Mouse (Mus musculus) hindbrain, embryonic 15.5 days (tissue): ENCODE data around the gene Gm3194. TPM values are rescaled to one million over a fixed set of nuclear protein-coding genes. Genes with fewer than 3 reads are reported as not detected.
A peak's percentile ranks its signal among the peaks of the same experiment; 100 is the strongest.
"Not testable (repeated sequence)": the region's sequence is repeated elsewhere in the genome, so short reads cannot be mapped to it uniquely, and the experiment has no call there.

ENCODE experiments used
- ATAC-seq: fragments of 200-750 bp; cut with Nextera tagmentation; 2 replicates; pipeline ENCODE4 v1.8.0; 2017; ENCODE audit warnings: low read depth, moderate number of reproducible peaks, moderate TSS enrichment; ENCODE audit not compliant: low FRiP score
- H3K27ac ChIP-seq: fragments of 300-500 bp; sonication (generic); replicated peaks from 2 replicates; pipeline ENCODE4 v1.5.1; 2015; ENCODE audit warnings: mild to moderate bottlenecking, inconsistent platforms
- H3K27me3 ChIP-seq: fragments of 300-500 bp; sonication (generic); 2 replicates; pipeline ENCODE4 v1.6.1; 2015; ENCODE audit warnings: control low read depth, inconsistent platforms
- H3K36me3 ChIP-seq: fragments of 300-500 bp; sonication (generic); 2 replicates; pipeline ENCODE4 v1.6.1; 2015; ENCODE audit warnings: control low read depth, inconsistent platforms
- H3K4me1 ChIP-seq: fragments of 300-500 bp; sonication (generic); replicated peaks from 2 replicates; pipeline ENCODE4 v1.6.1; 2015; ENCODE audit warnings: control low read depth, inconsistent platforms
- H3K4me2 ChIP-seq: fragments of 300-500 bp; sonication (generic); 2 replicates; pipeline ENCODE4 v1.6.1; 2015; ENCODE audit warnings: moderate library complexity, mild to moderate bottlenecking, inconsistent platforms
- H3K4me3 ChIP-seq: fragments of 300-500 bp; sonication (generic); 2 replicates; pipeline ENCODE4 v1.5.1; 2015; ENCODE audit warnings: mild to moderate bottlenecking, inconsistent platforms
- H3K9ac ChIP-seq: fragments of 300-500 bp; sonication (generic); 2 replicates; pipeline ENCODE4 v1.6.1; 2015; ENCODE audit warnings: inconsistent platforms
- H3K9me3 ChIP-seq: fragments of 300-500 bp; sonication (generic); 2 replicates; pipeline ENCODE4 v1.6.1; 2016; ENCODE audit warnings: control low read depth, inconsistent platforms
- WGBS: fragments of 180-500 bp; shearing (Covaris S2); methylation state at CpG from one replicate; pipeline ENCODE4 v1.1.7; 2015; 5-methylcytosine and 5-hydroxymethylcytosine counted together
- polyA plus RNA-seq: library from polyadenylated mRNA; unstranded; fragments of >200 nt; fragmentation: Nextera tagmentation; extraction: Ambion mirVana; gene quantifications from 2 replicates; pipeline ENCODE4 v1.2.1, GENCODE M21; 2015

Gm3194 gene
- 2.7 and 3.6 TPM in 2 replicates for polyA plus RNA-seq

- not testable (repeated sequence) for ATAC-seq, H3K27ac ChIP-seq, H3K4me3 ChIP-seq, H3K27me3 ChIP-seq, H3K9me3 ChIP-seq, H3K36me3 ChIP-seq, H3K4me2 ChIP-seq, H3K4me1 ChIP-seq, H3K9ac ChIP-seq
- no CpG with 5 or more reads among the region's 3 CpGs for WGBS
These were observed at the start of gene Gm3194 for GRCm38 (mm10) chr14:5455367-5455766. Gene Gm3194 (minus strand): TSS chr14:5455467.

DNA sequence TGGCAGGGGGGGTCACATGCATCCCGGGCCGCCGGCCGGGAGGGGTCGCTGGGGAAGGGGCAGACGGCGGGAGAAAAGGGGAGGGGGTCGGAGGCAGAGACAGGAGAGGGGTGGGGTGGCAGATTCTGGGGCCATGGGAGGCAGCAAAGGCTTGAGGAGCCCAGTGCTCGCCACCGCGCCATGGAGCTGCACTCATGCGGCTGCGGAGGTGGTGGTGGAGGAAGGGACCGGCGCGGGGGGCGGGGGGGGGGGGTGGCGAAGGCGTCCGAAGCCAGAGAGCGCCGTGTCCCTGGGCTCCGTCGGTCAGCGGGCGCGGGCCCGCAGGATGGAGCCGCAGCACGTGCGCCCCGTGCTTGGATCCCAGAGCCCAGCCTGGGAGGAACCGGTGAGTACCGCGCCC is 46.1 kb upstream of the Gm3194 start, which contains the start of gene Gm3488:
TSS of gene Gm3488 (plus strand) at position 301 of the 400 bp plus-strand sequence.
- no CpG with 5 or more reads among the region's 35 CpGs for WGBS

DNA sequence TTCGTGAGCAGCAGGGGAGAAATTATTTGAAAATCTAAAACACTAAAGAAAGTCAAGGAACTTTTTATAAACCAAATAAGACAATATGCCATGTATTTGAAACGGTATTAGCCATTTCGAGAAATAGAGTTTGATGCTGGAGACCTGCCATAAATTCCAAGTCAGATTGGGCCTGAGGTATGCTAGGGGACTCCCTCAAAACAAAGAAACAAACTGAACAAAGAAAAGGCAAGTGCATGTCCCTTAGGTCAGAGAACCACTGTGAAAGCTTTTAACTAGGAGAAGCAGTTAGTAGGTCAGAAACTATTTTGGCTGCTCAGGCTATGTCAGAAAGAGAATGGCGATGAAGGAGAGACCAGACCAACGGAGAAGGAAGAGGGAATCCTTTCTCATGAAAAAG is 28.6 kb upstream of the Gm3194 start, which contains the start of gene Gm3187:
TSS of gene Gm3187 (plus strand) at position 301 of the 400 bp plus-strand sequence.
- not testable (repeated sequence) for H3K27ac ChIP-seq, H3K4me3 ChIP-seq, H3K9ac ChIP-seq, H3K36me3 ChIP-seq, H3K4me1 ChIP-seq, H3K4me2 ChIP-seq, H3K27me3 ChIP-seq, H3K9me3 ChIP-seq, ATAC-seq
- WGBS, result 87% methylated on average over 4 of the region's 5 CpGs

More for the DNA sequence above, 46.1 kb upstream of the Gm3194 start, which contains the start of gene Gm3488:
- not testable (repeated sequence) for H3K4me3 ChIP-seq, ATAC-seq, H3K27ac ChIP-seq, H3K27me3 ChIP-seq, H3K9me3 ChIP-seq, H3K9ac ChIP-seq, H3K4me1 ChIP-seq, H3K4me2 ChIP-seq, H3K36me3 ChIP-seq

GRCm38 (mm10) chr14:5477730-5478129 is 22.5 kb upstream of the Gm3194 start, which contains the start of gene Gm8246:
Gene Gm8246 (minus strand): TSS chr14:5477830.
- H3K9me3 ChIP-seq, H3K36me3 ChIP-seq, H3K27me3 ChIP-seq, H3K4me2 ChIP-seq, H3K27ac ChIP-seq, H3K9ac ChIP-seq, H3K4me3 ChIP-seq, H3K4me1 ChIP-seq, ATAC-seq: not testable (repeated sequence)
- no CpG with 5 or more reads among the region's 3 CpGs for WGBS

DNA sequence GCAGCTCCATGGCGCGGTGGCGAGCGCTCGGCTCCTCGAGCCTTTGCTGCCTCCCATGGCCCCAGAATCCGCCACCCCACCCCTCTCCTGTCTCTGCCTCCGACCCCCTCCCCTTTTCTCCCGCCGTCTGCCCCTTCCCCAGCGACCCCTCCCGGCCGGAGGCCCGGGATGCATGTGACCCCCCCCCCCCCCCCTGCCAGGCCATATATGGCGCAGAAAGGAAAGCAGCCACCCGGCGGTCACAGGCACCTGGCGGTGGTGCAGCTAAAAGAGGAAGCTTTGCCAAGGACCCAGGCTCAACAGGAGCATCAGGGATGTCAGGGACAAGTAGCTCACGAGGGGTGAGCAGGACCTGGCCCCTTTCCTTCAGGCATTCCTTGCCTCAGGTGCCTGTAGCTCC is 5.2 kb upstream of the Gm3194 start:
- H3K27ac ChIP-seq, H3K4me2 ChIP-seq, H3K9me3 ChIP-seq, H3K27me3 ChIP-seq, H3K4me1 ChIP-seq, H3K9ac ChIP-seq, H3K36me3 ChIP-seq, H3K4me3 ChIP-seq: not testable (repeated sequence)
- ATAC-seq, result peak; percentile 54; the same call in 1 of the 2 replicates
- WGBS, result no CpG with 5 or more reads among the region's 19 CpGs

GRCm38 (mm10) chr14:5388949-5389348 is 66.3 kb downstream of the Gm3194 start, which contains the start of gene Gm3500:
Gene Gm3500 (minus strand): TSS chr14:5389049.
- H3K27ac ChIP-seq, H3K27me3 ChIP-seq, H3K4me2 ChIP-seq, H3K36me3 ChIP-seq, ATAC-seq, H3K9ac ChIP-seq, H3K9me3 ChIP-seq, H3K4me3 ChIP-seq, H3K4me1 ChIP-seq: not testable (repeated sequence)
- no CpG with 5 or more reads among the region's 37 CpGs for WGBS

Other genes starting within 250 kb of the Gm3194 start
- gene Gm3526, start 194.9 kb downstream of the Gm3194 start, polyA plus RNA-seq, result 0.14 TPM in 1 of 2 replicates, not detected in the other
- not detected in 2 replicates for gene Gm3542, start 120.5 kb downstream of the Gm3194 start, polyA plus RNA-seq
- gene Gm3500, start 66.4 kb downstream of the Gm3194 start, polyA plus RNA-seq, result 1.3 and 2.3 TPM in 2 replicates
- not detected in 2 replicates for gene Gm8246, start 22.4 kb upstream of the Gm3194 start, polyA plus RNA-seq
- 0.09 TPM in 1 of 2 replicates, not detected in the other for gene Gm3187, start 28.7 kb upstream of the Gm3194 start, polyA plus RNA-seq
- 14.6 and 15.9 TPM in 2 replicates for gene Gm3488, start 46.2 kb upstream of the Gm3194 start, polyA plus RNA-seq
- gene Gm3532, start 83.0 kb upstream of the Gm3194 start, polyA plus RNA-seq, result 0.17 TPM in 1 of 2 replicates, not detected in the other
- not detected in 2 replicates for gene Gm8265, start 177.6 kb upstream of the Gm3194 start, polyA plus RNA-seq
- gene Gm9603, start 232.0 kb upstream of the Gm3194 start, polyA plus RNA-seq, result not detected in 2 replicates